Mouse (Mus musculus) thymus, adult 2 months (tissue): ENCODE results near the gene Sema6d.

ENCODE experiments used
- CTCF ChIP-seq: fragments of 200-500 bp; IDR thresholded peaks from 2 replicates; pipeline ENCODE4 v1.5.1; 2012; ENCODE audit warnings: mild to moderate bottlenecking, control low read depth, low read length, moderate library complexity, borderline replicate concordance; ENCODE audit not compliant: control insufficient read depth, poor library complexity, insufficient read depth; ENCODE audit errors: extremely low read depth
- POLR2A ChIP-seq: fragments of 200-500 bp; IDR thresholded peaks from 2 replicates; pipeline ENCODE4 v1.6.1; 2012; ENCODE audit warnings: mild to moderate bottlenecking, low read length, control low read depth, moderate library complexity; ENCODE audit not compliant: control insufficient read depth, poor library complexity, insufficient read depth; ENCODE audit errors: extremely low read depth

GRCm38 (mm10) chr2:124524167-124524566 lies 434.4 kb downstream of the Sema6d start:
- TF ChIP-seq POLR2A (no peak), CTCF (no peak)
